In the genomic region with DNA sequence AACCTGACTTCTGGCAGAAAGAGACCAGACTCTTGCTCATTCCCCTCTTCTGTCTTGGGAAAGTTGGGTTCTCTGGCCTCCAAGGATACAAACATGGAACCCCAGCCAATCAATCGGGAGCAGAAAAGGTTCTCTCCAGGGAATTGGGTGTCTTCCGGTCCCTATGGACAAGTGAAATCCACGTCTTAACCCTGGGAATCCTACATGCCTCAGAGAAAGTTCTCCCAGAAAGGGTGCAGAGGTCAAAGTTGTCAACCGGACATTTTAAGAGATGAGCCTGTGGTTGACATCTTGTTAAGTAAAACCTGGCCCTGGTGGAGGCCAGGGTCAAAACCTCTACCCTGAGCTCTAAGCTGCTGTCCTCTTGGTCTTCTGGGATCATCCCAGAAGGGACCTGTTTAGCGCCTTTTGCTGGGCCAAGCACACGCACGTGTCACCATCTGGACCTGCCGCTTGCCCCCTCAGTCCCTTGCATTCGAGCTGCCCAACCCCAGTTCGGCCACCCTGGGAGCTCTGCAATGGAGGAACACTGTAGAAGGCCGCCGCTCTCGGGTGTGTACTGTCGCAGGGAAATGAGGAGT, we compare ENCODE assay signal across 8 mouse cellular contexts. TPM values are rescaled to one million over a fixed set of nuclear protein-coding genes. Genes with fewer than 3 reads are reported as not detected.
DNase-seq lines count a peak whose midpoint lies in the region; ATAC-seq lines count a peak whose summit lies in the region.

No protein-coding gene starts in this region.

- WGBS in heart, embryonic 14.5 days = 15% methylated on average over 14 of the region's 14 CpGs
- WGBS in embryonic facial prominence, embryonic 12.5 days = 8% methylated on average over 14 of the region's 14 CpGs
- WGBS in limb, embryonic 10.5 days = 11% methylated on average over 14 of the region's 14 CpGs
- WGBS in neural tube, embryonic 15.5 days = 17% methylated on average over 14 of the region's 14 CpGs

- intact Hi-C loops in heart, postnatal 14 days (cut with DNase I) = no loop called here

- H3K4me2 ChIP-seq in heart, embryonic 14.5 days (ENCODE audit: low read length) = peak overlapping the region; percentile 100
- peak overlapping the region; percentile 95 for H3K4me2 ChIP-seq in embryonic facial prominence, embryonic 12.5 days (replicated peaks)
- H3K4me2 ChIP-seq in neural tube, embryonic 15.5 days = peak overlapping the region; percentile 99

- no peak for DNase-seq in heart, postnatal 14 days
- DNase-seq in limb, embryonic 10.5 days (ENCODE audit: low spot score) = peak; percentile 35
- no peak for DNase-seq in frontal cortex, postnatal 14 days (ENCODE audit: low spot score in 2 of 2)
- no peak for DNase-seq in layer of hippocampus, adult 18-20 months (ENCODE audit: low spot score in 2 of 2)

- H3K36me3 ChIP-seq in heart, embryonic 14.5 days (ENCODE audit: control insufficient read depth, insufficient read depth, low read length) = no peaks in the 10 kb centered on the region
- H3K36me3 ChIP-seq in embryonic facial prominence, embryonic 12.5 days = no peaks in the 10 kb centered on the region
- H3K36me3 ChIP-seq in limb, embryonic 10.5 days = no peaks in the 10 kb centered on the region
- H3K36me3 ChIP-seq in neural tube, embryonic 15.5 days = no peaks in the 10 kb centered on the region

- H3K4me1 ChIP-seq in heart, embryonic 14.5 days (ENCODE audit: control insufficient read depth in 2 of 2, insufficient read depth in 2 of 2, low read length in 2 of 2) = peaks cover 0 to 12% of the 10 kb centered on the region in 2 experiments; a peak in 2 of 4 replicates
- H3K4me1 ChIP-seq in embryonic facial prominence, embryonic 12.5 days = peaks cover 10% of the 10 kb centered on the region; the same call in 1 of the 2 replicates
- H3K4me1 ChIP-seq in limb, embryonic 10.5 days = peaks cover 25% of the 10 kb centered on the region
- H3K4me1 ChIP-seq in neural tube, embryonic 15.5 days = peaks cover 25% of the 10 kb centered on the region

- no peaks in the 10 kb centered on the region for H3K9me3 ChIP-seq in heart, embryonic 14.5 days (ENCODE audit: control insufficient read depth, low read length)
- no peaks in the 10 kb centered on the region for H3K9me3 ChIP-seq in embryonic facial prominence, embryonic 12.5 days
- H3K9me3 ChIP-seq in limb, embryonic 10.5 days (replicated peaks) = no peaks in the 10 kb centered on the region
- no peaks in the 10 kb centered on the region for H3K9me3 ChIP-seq in neural tube, embryonic 15.5 days (replicated peaks)

- H3K9ac ChIP-seq in heart, embryonic 14.5 days (ENCODE audit: low read length) = peak overlapping the region; percentile 39; the same call in 1 of the 2 replicates
- H3K9ac ChIP-seq in embryonic facial prominence, embryonic 12.5 days = no peak overlapping the region
- peak overlapping the region; percentile 78 for H3K9ac ChIP-seq in neural tube, embryonic 15.5 days (replicated peaks)

- peaks cover 71% of the 10 kb centered on the region for H3K27me3 ChIP-seq in heart, embryonic 14.5 days (ENCODE audit: control insufficient read depth, insufficient read depth, low read length)
- H3K27me3 ChIP-seq in embryonic facial prominence, embryonic 12.5 days = peaks cover 68% of the 10 kb centered on the region
- H3K27me3 ChIP-seq in limb, embryonic 10.5 days (ENCODE audit: low read depth, poor library complexity, severe bottlenecking) = peaks cover 98% of the 10 kb centered on the region
- peaks cover 19% of the 10 kb centered on the region for H3K27me3 ChIP-seq in neural tube, embryonic 15.5 days (replicated peaks)

- ATAC-seq in heart, embryonic 14.5 days (ENCODE audit: insufficient number of reproducible peaks, insufficient read depth, low FRiP score, low read depth) = no peak
- no peak for ATAC-seq in embryonic facial prominence, embryonic 12.5 days (ENCODE audit: insufficient number of reproducible peaks, insufficient read depth, low FRiP score, low TSS enrichment)
- no peak for ATAC-seq in neural tube, embryonic 15.5 days (ENCODE audit: low FRiP score)
- no peak for ATAC-seq in inflammation-experienced regulatory T-cells, adult 6 months

- peak overlapping the region; percentile 73 to 76 for H3K4me3 ChIP-seq in heart, embryonic 14.5 days (ENCODE audit: control insufficient read depth in 1 of 2, insufficient read depth in 1 of 2, low read depth in 1 of 2, low read length in 2 of 2)
- H3K4me3 ChIP-seq in embryonic facial prominence, embryonic 12.5 days = peak overlapping the region; percentile 56
- peak overlapping the region; percentile 68 for H3K4me3 ChIP-seq in limb, embryonic 10.5 days
- peak overlapping the region; percentile 76 for H3K4me3 ChIP-seq in neural tube, embryonic 15.5 days (replicated peaks)

- no peak overlapping the region for H3K27ac ChIP-seq in heart, embryonic 14.5 days (replicated peaks in 1 of 2; ENCODE audit: control insufficient read depth in 1 of 2, insufficient read depth in 1 of 2, low read depth in 2 of 2, low read length in 2 of 2)
- no peak overlapping the region for H3K27ac ChIP-seq in embryonic facial prominence, embryonic 12.5 days
- H3K27ac ChIP-seq in limb, embryonic 10.5 days = no peak overlapping the region
- no peak overlapping the region for H3K27ac ChIP-seq in neural tube, embryonic 15.5 days (replicated peaks)

RNA-seq across cellular contexts. Expression of a gene that starts 1.9 kb away (rescaled TPM):
- 11.7 and 12.2 TPM in 2 replicates for polyA plus RNA-seq in heart, embryonic 14.5 days (2014; fragmentation: Nextera tagmentation; extraction: Ambion mirVana)
- 10 to 100 TPM; 27.1 to 63.8 TPM for total RNA-seq in heart, postnatal 14 days (2021)
- 19.7 and 20.3 TPM in 2 replicates for polyA plus RNA-seq in embryonic facial prominence, embryonic 12.5 days (2016; fragmentation: Nextera tagmentation; extraction: Ambion mirVana)
- polyA plus RNA-seq in limb, embryonic 10.5 days (2016; fragmentation: Nextera tagmentation; extraction: Ambion mirVana) = 9.4 and 11.0 TPM in 2 replicates
- polyA plus RNA-seq in neural tube, embryonic 15.5 days (2015; fragmentation: Nextera tagmentation; extraction: Ambion mirVana) = 39.6 and 44.1 TPM in 2 replicates
- 10 to 100 TPM; 67.6 to 74.5 TPM for total RNA-seq in layer of hippocampus, adult 18-20 months (2021)
- 10 to 100 TPM; 17.0 to 63.3 (median 36.8) TPM for polyA plus RNA-seq in inflammation-experienced regulatory T-cells, adult 6 months (2017; shearing (Covaris generic))
